Mouse (Mus musculus): ENCODE measurements around the gene Ints14. TPM values are rescaled to one million over a fixed set of nuclear protein-coding genes. Genes with fewer than 3 reads are reported as not detected.

Gene Ints14
- total and polyA plus RNA-seq, 3 experiments, result 36.4 to 50.1 (median 43.2) TPM

GRCm38 (mm10) chr9:64947483-64948095 lies 13.1 kb upstream of the Ints14 start:
- Histone ChIP-seq H3K27me3 (ENCODE audit: insufficient read depth, low read length) (peaks cover 81% of the 10 kb centered on the region), H3K9me3 (replicated peaks) (no peaks in the 10 kb centered on the region), H3K36me3 (replicated peaks) (no peaks in the 10 kb centered on the region), H3K4me3 (ENCODE audit: low read depth, low read length) (no peak overlapping the region), H3K4me1 (ENCODE audit: insufficient read depth, low read depth, low read length) (no peaks in the 10 kb centered on the region)
- DNase-seq (ENCODE audit: low spot score) (no peak), ATAC-seq (ENCODE audit: extremely low read depth, insufficient number of reproducible peaks, low FRiP score, poor library complexity, severe bottlenecking) (no peak)
- TF ChIP-seq GATA1 (IDR thresholded peaks at IDR 0.05; ENCODE audit: borderline replicate concordance, low read length) (no peak), CTCF (IDR thresholded peaks at IDR 0.05; ENCODE audit: low read depth, low read length) (no peak), POLR2AphosphoS5 (IDR thresholded peaks at IDR 0.05; ENCODE audit: insufficient replicate concordance, low read depth, low read length) (no peak), GATA2 (IDR thresholded peaks at IDR 0.05; ENCODE audit: borderline replicate concordance, low read depth, low read length) (no peak), TAL1 (conservative IDR thresholded peaks at IDR 0.05; ENCODE audit: low read depth, low read length) (no peak)

GRCm38 (mm10) chr9:64951161-64951657 lies 9.5 kb upstream of the Ints14 start, which contains the start of gene Slc24a1:
Gene Slc24a1, minus strand, starts transcription at chr9:64951607.
- Histone ChIP-seq H3K36me3 (replicated peaks) (no peaks in the 10 kb centered on the region), H3K4me3 (ENCODE audit: low read depth, low read length) (no peak within 1 kb of the TSS), H3K9me3 (replicated peaks) (no peaks in the 10 kb centered on the region), H3K4me1 (ENCODE audit: insufficient read depth, low read depth, low read length) (no peaks in the 10 kb centered on the region), H3K27me3 (ENCODE audit: insufficient read depth, low read length) (peaks cover 72% of the 10 kb centered on the region)
- TF ChIP-seq GATA1 (IDR thresholded peaks at IDR 0.05; ENCODE audit: borderline replicate concordance, low read length) (no peak), CTCF (IDR thresholded peaks at IDR 0.05; ENCODE audit: low read depth, low read length) (no peak), TAL1 (conservative IDR thresholded peaks at IDR 0.05; ENCODE audit: low read depth, low read length) (no peak), POLR2AphosphoS5 (IDR thresholded peaks at IDR 0.05; ENCODE audit: insufficient replicate concordance, low read depth, low read length) (no peak), GATA2 (IDR thresholded peaks at IDR 0.05; ENCODE audit: borderline replicate concordance, low read depth, low read length) (no peak)
- ATAC-seq (ENCODE audit: extremely low read depth, insufficient number of reproducible peaks, low FRiP score, poor library complexity, severe bottlenecking), result no peak
- no peak for DNase-seq (ENCODE audit: low spot score)

- Histone ChIP-seq H3K4me1 (ENCODE audit: insufficient read depth, low read depth, low read length) (peaks cover 7% of the 10 kb centered on the region), H3K27me3 (ENCODE audit: insufficient read depth, low read length) (peaks cover 63% of the 10 kb centered on the region)
Measured at GRCm38 (mm10) chr9:64952055-64952454, 8.7 kb upstream of the Ints14 start.

GRCm38 (mm10) chr9:64953190-64953589 lies 7.5 kb upstream of the Ints14 start:
- Histone ChIP-seq H3K4me1 (ENCODE audit: insufficient read depth, low read depth, low read length) (peaks cover 9% of the 10 kb centered on the region), H3K9me3 (replicated peaks) (no peaks in the 10 kb centered on the region), H3K27me3 (ENCODE audit: insufficient read depth, low read length) (peaks cover 52% of the 10 kb centered on the region), H3K36me3 (replicated peaks) (no peaks in the 10 kb centered on the region), H3K4me3 (ENCODE audit: low read depth, low read length) (no peak overlapping the region)
- ATAC-seq (ENCODE audit: extremely low read depth, insufficient number of reproducible peaks, low FRiP score, poor library complexity, severe bottlenecking), result no peak
- TF ChIP-seq POLR2AphosphoS5 (IDR thresholded peaks at IDR 0.05; ENCODE audit: insufficient replicate concordance, low read depth, low read length), result no peak
- no peak for TF ChIP-seq TAL1 (conservative IDR thresholded peaks at IDR 0.05; ENCODE audit: low read depth, low read length)
- TF ChIP-seq GATA1 (IDR thresholded peaks at IDR 0.05; ENCODE audit: borderline replicate concordance, low read length), result no peak
- TF ChIP-seq GATA2 (IDR thresholded peaks at IDR 0.05; ENCODE audit: borderline replicate concordance, low read depth, low read length), result no peak
- TF ChIP-seq CTCF (IDR thresholded peaks at IDR 0.05; ENCODE audit: low read depth, low read length), result no peak
- no peak for DNase-seq (ENCODE audit: low spot score)

More at GRCm38 (mm10) chr9:64952055-64952454, 8.7 kb upstream of the Ints14 start:
- Histone ChIP-seq H3K9me3 (replicated peaks) (no peaks in the 10 kb centered on the region), H3K36me3 (replicated peaks) (no peaks in the 10 kb centered on the region), H3K4me3 (ENCODE audit: low read depth, low read length) (no peak overlapping the region)
- no peak for ATAC-seq (ENCODE audit: extremely low read depth, insufficient number of reproducible peaks, low FRiP score, poor library complexity, severe bottlenecking)
- no peak for DNase-seq (ENCODE audit: low spot score)
- no peak for TF ChIP-seq GATA2 (IDR thresholded peaks at IDR 0.05; ENCODE audit: borderline replicate concordance, low read depth, low read length)
- TF ChIP-seq GATA1 (IDR thresholded peaks at IDR 0.05; ENCODE audit: borderline replicate concordance, low read length), result no peak
- TF ChIP-seq CTCF (IDR thresholded peaks at IDR 0.05; ENCODE audit: low read depth, low read length), result no peak
- TF ChIP-seq POLR2AphosphoS5 (IDR thresholded peaks at IDR 0.05; ENCODE audit: insufficient replicate concordance, low read depth, low read length), result no peak
- TF ChIP-seq TAL1 (conservative IDR thresholded peaks at IDR 0.05; ENCODE audit: low read depth, low read length), result no peak

GRCm38 (mm10) chr9:64956337-64956736 lies 4.4 kb upstream of the Ints14 start:
- peaks cover 20% of the 10 kb centered on the region for H3K4me1 ChIP-seq (ENCODE audit: insufficient read depth, low read depth, low read length)
- H3K36me3 ChIP-seq (replicated peaks), result no peaks in the 10 kb centered on the region
- DNase-seq (ENCODE audit: low spot score), result peak; percentile 64

GRCm38 (mm10) chr9:64957276-64957675 lies 3.4 kb upstream of the Ints14 start:
- DNase-seq (ENCODE audit: low spot score), result no peak
- ATAC-seq (ENCODE audit: extremely low read depth, insufficient number of reproducible peaks, low FRiP score, poor library complexity, severe bottlenecking), result no peak
- no peak overlapping the region for H3K4me3 ChIP-seq (ENCODE audit: low read depth, low read length)
- H3K9me3 ChIP-seq (replicated peaks), result no peaks in the 10 kb centered on the region
- TF ChIP-seq GATA2 (IDR thresholded peaks at IDR 0.05; ENCODE audit: borderline replicate concordance, low read depth, low read length) (no peak), POLR2AphosphoS5 (IDR thresholded peaks at IDR 0.05; ENCODE audit: insufficient replicate concordance, low read depth, low read length) (no peak), TAL1 (conservative IDR thresholded peaks at IDR 0.05; ENCODE audit: low read depth, low read length) (no peak), CTCF (IDR thresholded peaks at IDR 0.05; ENCODE audit: low read depth, low read length) (no peak), GATA1 (IDR thresholded peaks at IDR 0.05; ENCODE audit: borderline replicate concordance, low read length) (no peak)
- H3K27me3 ChIP-seq (ENCODE audit: insufficient read depth, low read length), result peaks cover 16% of the 10 kb centered on the region
- H3K36me3 ChIP-seq (replicated peaks), result peaks cover 5% of the 10 kb centered on the region
- H3K4me1 ChIP-seq (ENCODE audit: insufficient read depth, low read depth, low read length), result peaks cover 28% of the 10 kb centered on the region

More at GRCm38 (mm10) chr9:64956337-64956736, 4.4 kb upstream of the Ints14 start:
- peak overlapping the region; percentile 35; the same call in 1 of the 2 replicates for H3K4me3 ChIP-seq (ENCODE audit: low read depth, low read length)
- ATAC-seq (ENCODE audit: extremely low read depth, insufficient number of reproducible peaks, low FRiP score, poor library complexity, severe bottlenecking), result no peak
- peaks cover 25% of the 10 kb centered on the region for H3K27me3 ChIP-seq (ENCODE audit: insufficient read depth, low read length)
- no peak for TF ChIP-seq TAL1 (conservative IDR thresholded peaks at IDR 0.05; ENCODE audit: low read depth, low read length)
- TF ChIP-seq CTCF (IDR thresholded peaks at IDR 0.05; ENCODE audit: low read depth, low read length), result no peak
- no peak for TF ChIP-seq GATA1 (IDR thresholded peaks at IDR 0.05; ENCODE audit: borderline replicate concordance, low read length)
- TF ChIP-seq GATA2 (IDR thresholded peaks at IDR 0.05; ENCODE audit: borderline replicate concordance, low read depth, low read length), result no peak
- no peaks in the 10 kb centered on the region for H3K9me3 ChIP-seq (replicated peaks)

All from G1E (cell line).